Mouse (Mus musculus): ENCODE data around the gene Gm10697. TPM values are rescaled to one million over a fixed set of nuclear protein-coding genes. Genes with fewer than 3 reads are reported as not detected.
"Not testable (repeated sequence)": the region's sequence is repeated elsewhere in the genome, so short reads cannot be mapped to it uniquely, and the experiment has no call there.

The Gm10697 gene
- not detected for total RNA-seq (2021)
- long read RNA-seq, experiment 1: 0 reads
- long read RNA-seq, experiment 2: 0 reads

DNA sequence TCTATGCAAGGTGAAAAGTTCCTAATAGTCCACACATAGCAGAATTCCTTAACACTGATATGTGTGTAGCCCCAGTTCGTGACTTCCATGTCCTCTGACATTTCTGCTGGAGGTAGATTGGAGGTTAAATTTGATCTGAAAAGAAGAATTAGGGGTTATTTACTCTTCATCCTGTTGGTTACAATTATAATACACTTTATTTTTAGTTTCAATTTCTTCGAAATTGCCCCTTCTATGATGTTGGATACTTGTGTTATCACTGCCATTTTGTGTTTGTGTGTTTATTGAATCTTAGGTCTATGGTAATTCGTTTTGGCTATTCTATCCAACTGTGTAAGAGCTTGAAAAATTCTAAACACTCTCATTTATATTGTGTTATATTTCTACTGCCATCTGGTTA, at the start of gene Gm10697:
Gene Gm10697 (minus strand): TSS at position 101 of the 400 bp plus-strand sequence.
- not testable (repeated sequence) for DNase-seq (ENCODE audit: low spot score in 2 of 2); H3K4me3 ChIP-seq; H3K27ac ChIP-seq

- not testable (repeated sequence) for DNase-seq (ENCODE audit: low spot score in 2 of 2); H3K27ac ChIP-seq; H3K4me3 ChIP-seq
Observed at GRCm38 (mm10) chr3:94115071-94115470, 42.6 kb upstream of the Gm10697 start.

DNA sequence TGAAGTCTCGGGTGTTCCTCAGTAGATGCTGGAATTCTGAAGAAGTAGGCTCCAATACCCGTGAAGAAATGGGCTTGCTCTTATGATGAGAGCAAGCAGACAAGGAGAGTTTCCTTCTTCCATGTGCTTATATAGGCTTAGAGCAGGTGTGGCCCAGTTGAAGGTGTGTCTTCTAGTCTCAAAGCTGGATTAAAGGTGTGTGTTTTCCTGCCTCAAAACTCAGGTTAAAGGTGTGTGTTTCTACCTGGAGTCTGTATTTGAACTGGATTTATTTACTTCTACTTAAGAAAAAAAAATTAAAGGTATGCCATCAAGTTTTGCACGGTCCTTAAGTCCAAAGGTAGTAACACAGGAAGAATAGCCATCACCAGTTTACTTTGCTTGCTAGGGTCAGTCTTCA, 17.7 kb downstream of the Gm10697 start, which contains the start of gene Gm9125:
Gene Gm9125 (minus strand): TSS at position 101 of the 400 bp plus-strand sequence.
- not testable (repeated sequence) for H3K27ac ChIP-seq; DNase-seq (ENCODE audit: low spot score in 2 of 2); H3K4me3 ChIP-seq

DNA sequence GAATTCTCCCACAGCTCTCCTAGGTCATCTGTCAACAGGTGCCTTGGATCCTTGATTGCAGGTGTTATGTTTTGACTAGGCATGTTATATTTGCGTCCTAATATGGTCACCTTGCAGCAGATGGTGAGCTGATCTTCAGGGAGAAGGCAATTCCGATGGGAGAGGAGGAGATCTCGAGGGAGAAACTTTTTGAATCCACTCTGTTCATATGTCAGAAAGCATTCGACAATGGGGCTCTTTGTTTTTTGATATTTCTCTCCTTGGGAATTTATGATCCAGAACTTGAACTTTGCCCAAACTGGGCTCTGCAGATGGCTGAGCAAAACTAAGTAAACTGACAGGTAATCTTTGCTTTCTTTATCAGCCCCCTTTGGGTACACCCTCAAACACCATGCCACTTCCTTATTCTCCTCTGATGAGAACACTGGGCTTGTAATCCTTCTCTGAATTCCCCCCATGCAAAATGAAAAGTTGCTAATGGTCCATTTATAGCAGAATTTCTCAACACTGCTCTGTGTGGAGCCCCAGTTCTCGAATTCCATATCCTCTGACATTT, 22.8 kb downstream of the Gm10697 start:
- not testable (repeated sequence) for DNase-seq (ENCODE audit: low spot score in 2 of 2); H3K27ac ChIP-seq; H3K4me3 ChIP-seq

GRCm38 (mm10) chr3:94038241-94038640, 34.2 kb downstream of the Gm10697 start:
- not testable (repeated sequence) for H3K27ac ChIP-seq; H3K4me3 ChIP-seq; DNase-seq (ENCODE audit: low spot score in 2 of 2)

GRCm38 (mm10) chr3:94034400-94034799, 38.0 kb downstream of the Gm10697 start:
- not testable (repeated sequence) for H3K4me3 ChIP-seq; H3K27ac ChIP-seq; DNase-seq (ENCODE audit: low spot score in 2 of 2)

Other genes starting within 250 kb of the Gm10697 start
- not detected for gene Tdpoz3, start 246.6 kb downstream of the Gm10697 start, total RNA-seq (2021)
- not detected for gene Gm9117, start 129.1 kb downstream of the Gm10697 start, total RNA-seq (2021)
- gene Tdpoz5, start 111.3 kb downstream of the Gm10697 start, total RNA-seq (2021): not detected
- gene Gm9125, start 17.8 kb downstream of the Gm10697 start, total RNA-seq (2021): not detected
- gene Gm10696, start 105.5 kb upstream of the Gm10697 start, total RNA-seq (2021): not detected
- not detected for gene Gm5286, start 124.1 kb upstream of the Gm10697 start, total RNA-seq (2021)
- not detected for gene Gm4778, start 191.4 kb upstream of the Gm10697 start, total RNA-seq (2021)
- 10 to 100 TPM; 24.3 to 26.5 TPM for gene Them4, start 237.4 kb upstream of the Gm10697 start, total RNA-seq (2021)